ENCODE assay signal across 8 mouse cellular contexts in genomic region chr11:23496661-23497060, GRCm38 (mm10). TPM values are rescaled to one million over a fixed set of nuclear protein-coding genes. Genes with fewer than 3 reads are reported as not detected.
A peak's percentile ranks its signal among the peaks of the same experiment; 100 is the strongest.
DNase-seq lines count a peak whose midpoint lies in the region; ATAC-seq lines count a peak whose summit lies in the region.

No protein-coding gene starts in this region.

- no peaks in the 10 kb centered on the region for H3K9me3 ChIP-seq in kidney, embryonic 15.5 days (replicated peaks)
- H3K9me3 ChIP-seq in neural tube, embryonic 12.5 days, result no peaks in the 10 kb centered on the region

- H3K4me2 ChIP-seq in kidney, embryonic 15.5 days, result peak overlapping the region; percentile 75
- peak overlapping the region; percentile 84 for H3K4me2 ChIP-seq in neural tube, embryonic 12.5 days (replicated peaks)

- peak overlapping the region; percentile 89; the same call in 1 of the 2 replicates for H3K9ac ChIP-seq in kidney, embryonic 15.5 days
- H3K9ac ChIP-seq in neural tube, embryonic 12.5 days, result peak overlapping the region; percentile 93

- H3K27me3 ChIP-seq in kidney, embryonic 15.5 days, result no peaks in the 10 kb centered on the region
- H3K27me3 ChIP-seq in neural tube, embryonic 12.5 days (replicated peaks), result no peaks in the 10 kb centered on the region

- ATAC-seq in kidney, embryonic 15.5 days (replicated peaks; ENCODE audit: low FRiP score), result no peak
- no peak for ATAC-seq in neural tube, embryonic 12.5 days (ENCODE audit: low FRiP score, low read depth)

- H3K36me3 ChIP-seq in kidney, embryonic 15.5 days, result peaks cover 37% of the 10 kb centered on the region
- peaks cover 36% of the 10 kb centered on the region for H3K36me3 ChIP-seq in neural tube, embryonic 12.5 days

- peak overlapping the region; percentile 89 for H3K4me3 ChIP-seq in kidney, embryonic 15.5 days (replicated peaks)
- peak overlapping the region; percentile 76 for H3K4me3 ChIP-seq in neural tube, embryonic 12.5 days

- peak; percentile 15 to 57 for DNase-seq in adrenal gland, adult (ENCODE audit: inconsistent age in 2 of 2, low spot score in 1 of 2)
- DNase-seq in adrenal gland, postnatal 10 days, result no peak
- peak; percentile 14 for DNase-seq in thymus, postnatal 4 days
- DNase-seq in thymus, postnatal 10 days (ENCODE audit: low spot score in 2 of 2), result no peak
- DNase-seq in frontal cortex, postnatal 14 days (ENCODE audit: low spot score in 2 of 2), result no peak
- DNase-seq in ovary, postnatal 10 days (ENCODE audit: low spot score), result no peak

- WGBS in kidney, embryonic 15.5 days, result 37% methylated on average over 6 of the region's 6 CpGs
- 61% methylated on average over 6 of the region's 6 CpGs for WGBS in neural tube, embryonic 12.5 days

- no peak overlapping the region for H3K27ac ChIP-seq in kidney, embryonic 15.5 days
- H3K27ac ChIP-seq in neural tube, embryonic 12.5 days, result no peak overlapping the region

- peaks cover 22% of the 10 kb centered on the region for H3K4me1 ChIP-seq in kidney, embryonic 15.5 days
- H3K4me1 ChIP-seq in neural tube, embryonic 12.5 days, result peaks cover 24% of the 10 kb centered on the region

RNA-seq across cellular contexts. Expression of gene Ahsa2, which starts 1.2 kb away (rescaled TPM):
- total RNA-seq in adrenal gland, postnatal 10 days (2021), result 10 to 100 TPM; 39.5 to 41.6 TPM
- polyA plus RNA-seq in kidney, embryonic 15.5 days (2015; fragmentation: Nextera tagmentation; extraction: Ambion mirVana), result 75.5 and 86.8 TPM in 2 replicates
- 135 and 139 TPM in 2 replicates for polyA plus RNA-seq in neural tube, embryonic 12.5 days (2016; fragmentation: Nextera tagmentation; extraction: Ambion mirVana)

RNA-seq across cellular contexts. Expression of gene 1700093K21Rik, which starts 24.3 kb away (rescaled TPM):
- under 1 TPM in 1 of 2 experiments, not detected in 1; 0.36 TPM for total RNA-seq in adrenal gland, postnatal 10 days (2021)
- polyA plus RNA-seq in kidney, embryonic 15.5 days (2015; fragmentation: Nextera tagmentation; extraction: Ambion mirVana), result not detected in 2 replicates
- not detected in 2 replicates for polyA plus RNA-seq in neural tube, embryonic 12.5 days (2016; fragmentation: Nextera tagmentation; extraction: Ambion mirVana)

Comparison
In these comparisons a context has a peak if more than half of its experiments do, and no peak if none do; other contexts are left out.
1. DNase-seq: peak in adrenal gland, adult (2 of 2) and thymus, postnatal 4 days (single experiment); none in adrenal gland, postnatal 10 days (single experiment), thymus, postnatal 10 days (0 of 2), frontal cortex, postnatal 14 days (0 of 2) and ovary, postnatal 10 days (single experiment).